7 mouse cellular contexts compared by ENCODE assay signal in genomic region chr9:58250322-58250721, GRCm38 (mm10). TPM values are rescaled to one million over a fixed set of nuclear protein-coding genes. Genes with fewer than 3 reads are reported as not detected.
DNase-seq lines count a peak whose midpoint lies in the region; ATAC-seq lines count a peak whose summit lies in the region.

No protein-coding gene starts in this region.

- H3K9me3 ChIP-seq in liver, embryonic 11.5 days (ENCODE audit: control insufficient read depth, low read length): no peaks in the 10 kb centered on the region
- H3K9me3 ChIP-seq in embryonic facial prominence, embryonic 15.5 days (replicated peaks): no peaks in the 10 kb centered on the region
- H3K9me3 ChIP-seq in intestine, embryonic 15.5 days: no peaks in the 10 kb centered on the region
- no peaks in the 10 kb centered on the region for H3K9me3 ChIP-seq in neural tube, embryonic 13.5 days

- H3K27me3 ChIP-seq in liver, embryonic 11.5 days (replicated peaks; ENCODE audit: control insufficient read depth, insufficient read depth, low read length): no peaks in the 10 kb centered on the region
- no peaks in the 10 kb centered on the region for H3K27me3 ChIP-seq in embryonic facial prominence, embryonic 15.5 days
- H3K27me3 ChIP-seq in intestine, embryonic 15.5 days (replicated peaks): no peaks in the 10 kb centered on the region
- H3K27me3 ChIP-seq in neural tube, embryonic 13.5 days: no peaks in the 10 kb centered on the region

- no peak for DNase-seq in liver, embryonic 11.5 days (ENCODE audit: low spot score)
- no peak for DNase-seq in liver
- no peak for DNase-seq in gastrocnemius, postnatal 10 days
- no peak for DNase-seq in embryo, embryonic 10.5 days (ENCODE audit: low spot score)

- H3K4me1 ChIP-seq in liver, embryonic 11.5 days (replicated peaks; ENCODE audit: control insufficient read depth, insufficient read depth, low read length): peaks cover 33% of the 10 kb centered on the region
- H3K4me1 ChIP-seq in embryonic facial prominence, embryonic 15.5 days: peaks cover 39% of the 10 kb centered on the region
- H3K4me1 ChIP-seq in intestine, embryonic 15.5 days (replicated peaks): peaks cover 21% of the 10 kb centered on the region
- peaks cover 49% of the 10 kb centered on the region for H3K4me1 ChIP-seq in neural tube, embryonic 13.5 days (replicated peaks)

- peak overlapping the region; percentile 89 for H3K4me2 ChIP-seq in liver, embryonic 11.5 days
- H3K4me2 ChIP-seq in embryonic facial prominence, embryonic 15.5 days (replicated peaks): peak overlapping the region; percentile 52
- peak overlapping the region; percentile 76 for H3K4me2 ChIP-seq in intestine, embryonic 15.5 days (replicated peaks)
- H3K4me2 ChIP-seq in neural tube, embryonic 13.5 days: peak overlapping the region; percentile 58

- peak overlapping the region; percentile 96; the same call in 1 of the 2 replicates for H3K27ac ChIP-seq in liver, embryonic 11.5 days (ENCODE audit: low read depth, low read length)
- H3K27ac ChIP-seq in embryonic facial prominence, embryonic 15.5 days (replicated peaks): peak overlapping the region; percentile 92
- peak overlapping the region; percentile 93 for H3K27ac ChIP-seq in intestine, embryonic 15.5 days
- H3K27ac ChIP-seq in neural tube, embryonic 13.5 days (replicated peaks): no peak overlapping the region

- peak overlapping the region; percentile 72 for H3K4me3 ChIP-seq in liver, embryonic 11.5 days (ENCODE audit: low read depth, low read length)
- H3K4me3 ChIP-seq in embryonic facial prominence, embryonic 15.5 days (replicated peaks): peak overlapping the region; percentile 46
- no peak overlapping the region for H3K4me3 ChIP-seq in intestine, embryonic 15.5 days (replicated peaks)
- H3K4me3 ChIP-seq in neural tube, embryonic 13.5 days: no peak overlapping the region

- ATAC-seq in liver, embryonic 11.5 days (replicated peaks; ENCODE audit: low FRiP score): no peak
- no peak for ATAC-seq in embryonic facial prominence, embryonic 15.5 days (ENCODE audit: insufficient number of reproducible peaks, low FRiP score, low TSS enrichment, low read depth)
- no peak for ATAC-seq in intestine, embryonic 15.5 days
- ATAC-seq in neural tube, embryonic 13.5 days (ENCODE audit: low read depth): no peak

- H3K36me3 ChIP-seq in liver, embryonic 11.5 days (ENCODE audit: control insufficient read depth, insufficient read depth, low read length): no peaks in the 10 kb centered on the region
- H3K36me3 ChIP-seq in embryonic facial prominence, embryonic 15.5 days: no peaks in the 10 kb centered on the region
- H3K36me3 ChIP-seq in intestine, embryonic 15.5 days: no peaks in the 10 kb centered on the region
- no peaks in the 10 kb centered on the region for H3K36me3 ChIP-seq in neural tube, embryonic 13.5 days

- 76% methylated on average over 8 of the region's 8 CpGs for WGBS in liver, embryonic 11.5 days
- WGBS in embryonic facial prominence, embryonic 15.5 days: 78% methylated on average over 8 of the region's 8 CpGs
- WGBS in intestine, embryonic 15.5 days: 75% methylated on average over 8 of the region's 8 CpGs
- WGBS in neural tube, embryonic 13.5 days: 80% methylated on average over 8 of the region's 8 CpGs

- H3K9ac ChIP-seq in liver, embryonic 11.5 days (ENCODE audit: low read depth, low read length): no peak overlapping the region; the same call in none of the 2 replicates
- 0 out of 2 replicates have a peak overlapping the region, but pooled peaks have one; percentile 35 for H3K9ac ChIP-seq in embryonic facial prominence, embryonic 15.5 days
- H3K9ac ChIP-seq in intestine, embryonic 15.5 days: peak overlapping the region; percentile 62; the same call in 1 of the 2 replicates
- H3K9ac ChIP-seq in neural tube, embryonic 13.5 days: 0 out of 2 replicates have a peak overlapping the region, but pooled peaks have one; percentile 74

RNA-seq across cellular contexts. Expression of gene Pml, which starts 0.7 kb away (rescaled TPM):
- 28.3 and 33.2 TPM in 2 replicates for polyA plus RNA-seq in liver, embryonic 11.5 days (2014; fragmentation: Nextera tagmentation; extraction: Ambion mirVana)
- 14.5 and 17.0 TPM in 2 replicates for polyA plus RNA-seq in embryonic facial prominence, embryonic 15.5 days (2015; fragmentation: Nextera tagmentation; extraction: Ambion mirVana)
- polyA plus RNA-seq in intestine, embryonic 15.5 days (2015; fragmentation: Nextera tagmentation; extraction: Ambion mirVana): 13.2 and 15.6 TPM in 2 replicates
- 3.4 and 4.0 TPM in 2 replicates for polyA plus RNA-seq in neural tube, embryonic 13.5 days (2015; fragmentation: Nextera tagmentation; extraction: Ambion mirVana)
- 10 to 100 TPM in 1 of 2 experiments, 1 to 10 TPM in 1; 7.3 to 12.6 TPM for total RNA-seq in gastrocnemius, postnatal 10 days (2021)

RNA-seq across cellular contexts. Expression of gene Stoml1, which starts 2.6 kb away (rescaled TPM):
- 9.7 and 12.9 TPM in 2 replicates for polyA plus RNA-seq in liver, embryonic 11.5 days (2014; fragmentation: Nextera tagmentation; extraction: Ambion mirVana)
- 35.9 and 42.8 TPM in 2 replicates for polyA plus RNA-seq in embryonic facial prominence, embryonic 15.5 days (2015; fragmentation: Nextera tagmentation; extraction: Ambion mirVana)
- 21.3 and 21.4 TPM in 2 replicates for polyA plus RNA-seq in intestine, embryonic 15.5 days (2015; fragmentation: Nextera tagmentation; extraction: Ambion mirVana)
- 86.0 and 107 TPM in 2 replicates for polyA plus RNA-seq in neural tube, embryonic 13.5 days (2015; fragmentation: Nextera tagmentation; extraction: Ambion mirVana)
- total RNA-seq in gastrocnemius, postnatal 10 days (2021): 10 to 100 TPM in 1 of 2 experiments, 1 to 10 TPM in 1; 9.1 to 12.3 TPM

RNA-seq across cellular contexts. Expression of gene Islr2, which starts 46.2 kb away (rescaled TPM):
- 0.43 TPM in 1 of 2 replicates, not detected in the other for polyA plus RNA-seq in liver, embryonic 11.5 days (2014; fragmentation: Nextera tagmentation; extraction: Ambion mirVana)
- polyA plus RNA-seq in embryonic facial prominence, embryonic 15.5 days (2015; fragmentation: Nextera tagmentation; extraction: Ambion mirVana): 0.80 and 0.81 TPM in 2 replicates
- 1.3 and 1.4 TPM in 2 replicates for polyA plus RNA-seq in intestine, embryonic 15.5 days (2015; fragmentation: Nextera tagmentation; extraction: Ambion mirVana)
- polyA plus RNA-seq in neural tube, embryonic 13.5 days (2015; fragmentation: Nextera tagmentation; extraction: Ambion mirVana): 19.8 and 22.3 TPM in 2 replicates
- 1 to 10 TPM; 4.3 to 4.5 TPM for total RNA-seq in gastrocnemius, postnatal 10 days (2021)

RNA-seq across cellular contexts. Expression of gene Islr, which starts 46.2 kb away (rescaled TPM):
- 7.7 and 8.5 TPM in 2 replicates for polyA plus RNA-seq in liver, embryonic 11.5 days (2014; fragmentation: Nextera tagmentation; extraction: Ambion mirVana)
- polyA plus RNA-seq in embryonic facial prominence, embryonic 15.5 days (2015; fragmentation: Nextera tagmentation; extraction: Ambion mirVana): 150 and 165 TPM in 2 replicates
- 83.4 and 84.8 TPM in 2 replicates for polyA plus RNA-seq in intestine, embryonic 15.5 days (2015; fragmentation: Nextera tagmentation; extraction: Ambion mirVana)
- 53.6 and 58.2 TPM in 2 replicates for polyA plus RNA-seq in neural tube, embryonic 13.5 days (2015; fragmentation: Nextera tagmentation; extraction: Ambion mirVana)
- total RNA-seq in gastrocnemius, postnatal 10 days (2021): 100 to 1,000 TPM in 1 of 2 experiments, 10 to 100 TPM in 1; 98.8 to 119 TPM

Comparison
In these comparisons a context has a peak if more than half of its experiments do, and no peak if none do; other contexts are left out.
1. H3K4me3 ChIP-seq: peak in liver, embryonic 11.5 days (single experiment) and embryonic facial prominence, embryonic 15.5 days (single experiment); none in intestine, embryonic 15.5 days (single experiment) and neural tube, embryonic 13.5 days (single experiment).
2. Peak in every context shown above with its lines, with median percentiles within 50 percentile points of each other: H3K4me2 ChIP-seq.